Mouse (Mus musculus): ENCODE results near the gene Cenpt. TPM values are rescaled to one million over a fixed set of nuclear protein-coding genes. Genes with fewer than 3 reads are reported as not detected.

Cenpt gene
- total RNA-seq, 1 experiment from 2014 or later: 14.3 TPM

Other genes starting within 250 kb of the Cenpt start
- gene Ripor1, start 248.0 kb downstream of the Cenpt start, total RNA-seq (2017): 11.7 and 18.1 TPM in 2 replicates
- 116 and 202 TPM in 2 replicates for gene Ctcf, start 216.7 kb downstream of the Cenpt start, total RNA-seq (2017)
- not detected in 2 replicates for gene Agrp, start 215.9 kb downstream of the Cenpt start, total RNA-seq (2017)
- gene Carmil2, start 167.0 kb downstream of the Cenpt start, total RNA-seq (2017): 14.7 and 15.1 TPM in 2 replicates
- 13.9 and 26.7 TPM in 2 replicates for gene Acd, start 152.2 kb downstream of the Cenpt start, total RNA-seq (2017)
- gene Pard6a, start 152.1 kb downstream of the Cenpt start, total RNA-seq (2017): 22.8 and 66.2 TPM in 2 replicates
- gene 4933405L10Rik, start 145.6 kb downstream of the Cenpt start, total RNA-seq (2017): 1.2 TPM in 1 of 2 replicates, not detected in the other
- 16.1 and 17.6 TPM in 2 replicates for gene Enkd1, start 145.1 kb downstream of the Cenpt start, total RNA-seq (2017)
- 1.6 and 5.8 TPM in 2 replicates for gene Gfod2, start 94.6 kb downstream of the Cenpt start, total RNA-seq (2017)
- gene Ranbp10, start 25.9 kb downstream of the Cenpt start, total RNA-seq (2017): 7.1 and 10.3 TPM in 2 replicates
- gene Tsnaxip1, start 25.5 kb downstream of the Cenpt start, total RNA-seq (2017): not detected in 2 replicates
- 25.8 and 28.3 TPM in 2 replicates for gene Thap11, start 1.9 kb upstream of the Cenpt start, total RNA-seq (2017)
- 58.5 and 70.2 TPM in 2 replicates for gene Nutf2, start 7.3 kb upstream of the Cenpt start, total RNA-seq (2017)
- 23.4 and 40.6 TPM in 2 replicates for gene Edc4, start 27.6 kb upstream of the Cenpt start, total RNA-seq (2017)
- gene Nrn1l, start 40.3 kb upstream of the Cenpt start, total RNA-seq (2017): not detected in 2 replicates
- 23.3 and 27.5 TPM in 2 replicates for gene Pskh1, start 47.2 kb upstream of the Cenpt start, total RNA-seq (2017)
- gene Ctrl, start 80.6 kb upstream of the Cenpt start, total RNA-seq (2017): not detected in 2 replicates
- 38.8 and 79.5 TPM in 2 replicates for gene Psmb10, start 85.2 kb upstream of the Cenpt start, total RNA-seq (2017)
- not detected in 2 replicates for gene Lcat, start 90.1 kb upstream of the Cenpt start, total RNA-seq (2017)
- 1.4 and 8.0 TPM in 2 replicates for gene Slc12a4, start 112.8 kb upstream of the Cenpt start, total RNA-seq (2017)
- not detected in 2 replicates for gene Dpep3, start 126.2 kb upstream of the Cenpt start, total RNA-seq (2017)
- 5.0 and 14.4 TPM in 2 replicates for gene Dus2, start 138.1 kb upstream of the Cenpt start, total RNA-seq (2017)
- not detected in 2 replicates for gene Dpep2nb, start 152.7 kb upstream of the Cenpt start, total RNA-seq (2017)
- 10.1 and 12.8 TPM in 2 replicates for gene Ddx28, start 158.6 kb upstream of the Cenpt start, total RNA-seq (2017)
- gene Nfatc3, start 205.6 kb upstream of the Cenpt start, total RNA-seq (2017): 34.5 and 42.0 TPM in 2 replicates

Data from hematopoietic stem cell, adult 5-6 weeks (primary cell).